ENCODE assay signal across 8 mouse cellular contexts in the genomic region with DNA sequence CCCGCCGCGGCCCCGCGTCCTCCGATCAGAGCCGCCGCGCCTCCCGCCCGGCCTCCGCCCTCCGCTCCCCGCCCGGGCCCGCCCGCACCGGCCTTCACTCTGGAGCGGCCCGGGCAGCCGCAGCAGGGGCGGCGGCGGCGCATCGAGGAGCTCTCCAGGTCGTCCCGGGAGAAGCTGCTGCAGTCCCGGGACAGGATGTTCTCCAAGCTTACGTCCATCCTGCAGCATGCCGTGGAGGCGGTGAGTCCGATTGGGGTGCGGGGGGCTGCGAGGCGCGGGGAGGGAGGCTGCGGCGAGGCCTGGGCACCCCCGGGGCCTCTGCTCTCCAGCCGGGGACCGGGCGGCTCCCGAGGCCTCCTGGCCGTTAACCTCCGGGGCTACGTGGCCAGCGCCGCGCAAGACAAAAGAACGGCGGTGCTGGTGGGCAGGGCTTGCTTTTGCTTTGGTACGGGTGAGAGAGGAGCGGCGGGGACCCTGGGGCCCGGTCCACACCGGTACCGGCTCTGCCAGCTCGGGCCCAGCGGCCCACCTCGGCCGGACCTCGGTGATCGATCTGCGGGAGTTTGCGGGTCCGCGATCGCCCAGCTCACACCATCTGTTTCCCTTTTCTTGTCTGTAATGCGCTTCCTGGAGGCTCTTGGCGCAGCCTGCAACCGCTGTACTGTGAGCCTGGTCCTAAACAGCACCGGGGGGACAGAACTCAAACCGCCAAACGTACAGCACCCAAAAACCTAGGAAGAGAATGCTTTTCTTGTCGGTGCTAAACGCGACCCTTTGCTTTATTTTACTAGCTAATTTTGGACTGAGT. TPM values are rescaled to one million over a fixed set of nuclear protein-coding genes. Genes with fewer than 3 reads are reported as not detected.
DNase-seq lines count a peak whose midpoint lies in the region; ATAC-seq lines count a peak whose summit lies in the region.

No protein-coding gene starts in this region.

- peak overlapping the region; percentile 65 for H3K4me2 ChIP-seq in heart, embryonic 15.5 days

- H3K9me3 ChIP-seq in erythroblast, embryonic 14.5 days (ENCODE audit: control insufficient read depth, low read length) = no peaks in the 10 kb centered on the region
- no peaks in the 10 kb centered on the region for H3K9me3 ChIP-seq in heart, embryonic 15.5 days (replicated peaks)

- peak overlapping the region; percentile 99 for H3K27ac ChIP-seq in heart, embryonic 15.5 days

- H3K27me3 ChIP-seq in erythroblast, embryonic 14.5 days (ENCODE audit: control insufficient read depth) = no peaks in the 10 kb centered on the region
- no peaks in the 10 kb centered on the region for H3K27me3 ChIP-seq in heart, embryonic 15.5 days

- DNase-seq in adrenal gland, adult (ENCODE audit: inconsistent age in 2 of 2, low spot score in 1 of 2) = peak; percentile 82 to 93
- no peak for DNase-seq in adrenal gland, postnatal 14 days
- DNase-seq in adrenal gland, adult 18-20 months (ENCODE audit: low spot score in 2 of 2) = peak; percentile 65 to 68
- peak; percentile 46 to 68 for DNase-seq in layer of hippocampus, postnatal 14 days (ENCODE audit: low spot score in 2 of 2)
- DNase-seq in lung, postnatal 25 days (ENCODE audit: low spot score) = peak; percentile 47
- DNase-seq in retina, postnatal 1 day = peak; percentile 69

- peak; percentile 36 for ATAC-seq in heart, embryonic 15.5 days (replicated peaks; ENCODE audit: insufficient number of reproducible peaks, insufficient read depth, low FRiP score, low read depth)

- H3K4me1 ChIP-seq in erythroblast, embryonic 14.5 days (ENCODE audit: control insufficient read depth) = peaks cover 81% of the 10 kb centered on the region
- peaks cover 68% of the 10 kb centered on the region for H3K4me1 ChIP-seq in heart, embryonic 15.5 days (replicated peaks)

- H3K4me3 ChIP-seq in erythroblast, embryonic 14.5 days (replicated peaks) = peak overlapping the region; percentile 95
- peak overlapping the region; percentile 100 for H3K4me3 ChIP-seq in heart, embryonic 15.5 days

- WGBS in heart, embryonic 15.5 days = under 1% methylated on average over 74 of the region's 78 CpGs

- peaks cover 8% of the 10 kb centered on the region for H3K36me3 ChIP-seq in erythroblast, embryonic 14.5 days (ENCODE audit: control insufficient read depth)
- no peaks in the 10 kb centered on the region for H3K36me3 ChIP-seq in heart, embryonic 15.5 days

- H3K9ac ChIP-seq in heart, embryonic 15.5 days = peak overlapping the region; percentile 100

RNA-seq across cellular contexts. Expression of a gene that starts 0.9 kb away (rescaled TPM):
- total RNA-seq in adrenal gland, postnatal 14 days (2021) = 21.3 and 24.4 TPM in 2 replicates
- 10 to 100 TPM; 17.1 to 20.3 TPM for total RNA-seq in adrenal gland, adult 18-20 months (2021)
- polyA plus RNA-seq in erythroblast, embryonic 14.5 days (2012) = 0.17 and 0.19 TPM in 2 replicates
- polyA plus RNA-seq in heart, embryonic 15.5 days (2015; fragmentation: Nextera tagmentation; extraction: Ambion mirVana) = 9.4 and 11.1 TPM in 2 replicates
- 10 to 100 TPM; 21.0 to 21.7 TPM for total RNA-seq in layer of hippocampus, postnatal 14 days (2021)

RNA-seq across cellular contexts. Expression of a gene that starts 46.6 kb away (rescaled TPM):
- total RNA-seq in adrenal gland, postnatal 14 days (2021) = 68.8 and 95.8 TPM in 2 replicates
- 10 to 100 TPM; 28.9 to 50.3 TPM for total RNA-seq in adrenal gland, adult 18-20 months (2021)
- polyA plus RNA-seq in erythroblast, embryonic 14.5 days (2012) = 0.01 and 0.02 TPM in 2 replicates
- 56.2 and 63.8 TPM in 2 replicates for polyA plus RNA-seq in heart, embryonic 15.5 days (2015; fragmentation: Nextera tagmentation; extraction: Ambion mirVana)
- 10 to 100 TPM; 68.1 to 78.3 TPM for total RNA-seq in layer of hippocampus, postnatal 14 days (2021)
